Mouse (Mus musculus) MEL (cell line): ENCODE data around the gene Nsmf.

Experiments
- E2F4 ChIP-seq: IDR thresholded peaks from 2 replicates; pipeline ENCODE4 v1.6.1; 2011; ENCODE audit warnings: low read depth, low read length, improper control_type of control experiment, borderline replicate concordance
- EP300 ChIP-seq, 2 experiments: IDR thresholded peaks; 2 replicates each; pipeline ENCODE4 v1.6.1; 2011; ENCODE audit warnings: improper control_type of control experiment in 2 of 2, low read length in 2 of 2, low read depth in 1 of 2, mild to moderate bottlenecking in 1 of 2
- GABPA ChIP-seq: IDR thresholded peaks from 2 replicates; pipeline ENCODE4 v1.6.1; 2012; ENCODE audit warnings: low read depth, mild to moderate bottlenecking, inconsistent platforms, low read length, improper control_type of control experiment, moderate library complexity
- MAX ChIP-seq: IDR thresholded peaks from 2 replicates; pipeline ENCODE4 v1.6.1; 2011; ENCODE audit warnings: low read length, improper control_type of control experiment
- RCOR1 ChIP-seq: IDR thresholded peaks from 2 replicates; pipeline ENCODE4 v1.6.1; 2012; ENCODE audit warnings: low read depth, mild to moderate bottlenecking, inconsistent platforms, low read length, improper control_type of control experiment
- USF1 ChIP-seq: IDR thresholded peaks from 2 replicates; pipeline ENCODE4 v1.6.1; 2014; ENCODE audit warnings: low read depth, mild to moderate bottlenecking, inconsistent platforms, low read length, improper control_type of control experiment, moderate library complexity
- USF2 ChIP-seq, 2 experiments: IDR thresholded peaks; 2 replicates each; pipeline ENCODE4 v1.6.1; 2011 to 2012; ENCODE audit warnings: improper control_type of control experiment in 2 of 2, low read length in 2 of 2, borderline replicate concordance in 1 of 2, inconsistent platforms in 1 of 2, low read depth in 1 of 2, mild to moderate bottlenecking in 1 of 2; ENCODE audit not compliant: insufficient read depth in 1 of 2
- ZKSCAN1 ChIP-seq: IDR thresholded peaks from 2 replicates; pipeline ENCODE4 v1.6.1; 2012; ENCODE audit warnings: low read depth, mild to moderate bottlenecking, inconsistent platforms, low read length, improper control_type of control experiment, moderate library complexity

- TF ChIP-seq ZKSCAN1 (no peak), EP300 (IDR thresholded peaks at IDR 0.05; ENCODE audit: low read depth in 1 of 2, low read length in 2 of 2) (no peak), E2F4 (no peak), RCOR1 (no peak), MAX (no peak), GABPA (no peak), USF1 (no peak), USF2 (IDR thresholded peaks at IDR 0.05; ENCODE audit: borderline replicate concordance in 1 of 2, insufficient read depth in 1 of 2, low read depth in 1 of 2, low read length in 2 of 2) (no peak)
These were observed 45.9 kb upstream of the Nsmf start for GRCm38 (mm10) chr2:25008250-25008649.
